Mouse (Mus musculus) kidney, adult 2 months (tissue): ENCODE results near the gene Brms1. TPM values are rescaled to one million over a fixed set of nuclear protein-coding genes. Genes with fewer than 3 reads are reported as not detected.

Experiments
- DNase-seq: peaks from one replicate; pipeline ENCODE4 v3.0.0; 2021
- H3K27ac ChIP-seq: fragments of 200-500 bp; 2 replicates; pipeline ENCODE4 v1.5.1; 2012; ENCODE audit warnings: low read depth, low read length, control low read depth, inconsistent platforms; ENCODE audit not compliant: insufficient read depth
- H3K27me3 ChIP-seq: fragments of 200-500 bp; replicated peaks from 2 replicates; pipeline ENCODE4 v1.6.1; 2012; ENCODE audit warnings: mild to moderate bottlenecking, moderate library complexity, low read length, inconsistent platforms; ENCODE audit not compliant: control insufficient read depth, insufficient read depth
- H3K36me3 ChIP-seq: fragments of 200-500 bp; 2 replicates; pipeline ENCODE4 v1.6.1; 2012; ENCODE audit warnings: mild to moderate bottlenecking, moderate library complexity, low read length, inconsistent platforms; ENCODE audit not compliant: control insufficient read depth, insufficient read depth
- H3K4me1 ChIP-seq: fragments of 200-500 bp; 2 replicates; pipeline ENCODE4 v1.6.1; 2011; ENCODE audit warnings: low read length; ENCODE audit not compliant: control insufficient read depth, insufficient read depth
- H3K4me3 ChIP-seq: fragments of 200-500 bp; 2 replicates; pipeline ENCODE4 v1.5.1; 2011; ENCODE audit warnings: mild to moderate bottlenecking, low read depth, low read length, control low read depth; ENCODE audit not compliant: insufficient read depth
- CTCF ChIP-seq: fragments of 200-500 bp; conservative IDR thresholded peaks from 2 replicates; pipeline ENCODE4 v1.5.1; 2011; ENCODE audit warnings: low read depth, mild to moderate bottlenecking, control low read depth, low read length, moderate library complexity, mixed read lengths; ENCODE audit not compliant: insufficient read depth, insufficient read length
- POLR2A ChIP-seq: fragments of 200-500 bp; IDR thresholded peaks from one replicate; pipeline ENCODE4 v1.6.1; 2011; ENCODE audit warnings: low read depth, low read length, control low read depth
- WGBS: fragments of 180-500 bp; shearing (Covaris S2); methylation state at CpG from one replicate; pipeline ENCODE4 v1.1.7; 2018; 5-methylcytosine and 5-hydroxymethylcytosine counted together
- polyA plus RNA-seq: library from polyadenylated mRNA; depleted of rRNA; stranded (reverse); fragments of >200 nt; gene quantifications from 2 replicates; pipeline ENCODE4 v1.2.3, GENCODE M21; 2012

The Brms1 gene
- polyA plus RNA-seq, 1 experiment = 38.7 TPM

DNA sequence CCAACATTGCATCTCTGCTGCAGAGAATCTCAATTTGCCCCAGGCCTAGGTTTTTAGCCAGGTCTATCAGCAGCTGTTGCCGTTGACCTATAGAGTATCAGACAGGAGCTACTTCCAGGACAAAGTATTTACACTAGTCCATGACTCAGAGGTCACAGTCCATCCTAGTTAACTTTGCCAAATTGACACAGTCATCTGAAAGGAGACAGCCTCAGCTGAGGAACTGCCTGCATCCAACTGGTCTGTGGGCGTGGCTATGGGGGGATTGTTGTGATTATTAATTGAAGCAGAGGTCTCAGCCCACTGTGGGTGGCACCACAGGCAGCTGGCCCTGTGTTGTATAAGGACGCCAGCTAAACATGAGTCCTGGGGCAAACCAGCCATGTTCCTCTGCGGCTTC lies 36.2 kb upstream of the Brms1 start:
- peak; percentile 25 for DNase-seq
- 60% methylated on average over 4 of the region's 4 CpGs for WGBS
- Histone ChIP-seq H3K27me3 (no peaks in the 10 kb centered on the region; the same call in 1 of the 2 replicates), H3K4me3 (no peak overlapping the region), H3K4me1 (no peaks in the 10 kb centered on the region), H3K27ac (no peak overlapping the region), H3K36me3 (no peaks in the 10 kb centered on the region)
- TF ChIP-seq POLR2A (no peak), CTCF (no peak)

DNA sequence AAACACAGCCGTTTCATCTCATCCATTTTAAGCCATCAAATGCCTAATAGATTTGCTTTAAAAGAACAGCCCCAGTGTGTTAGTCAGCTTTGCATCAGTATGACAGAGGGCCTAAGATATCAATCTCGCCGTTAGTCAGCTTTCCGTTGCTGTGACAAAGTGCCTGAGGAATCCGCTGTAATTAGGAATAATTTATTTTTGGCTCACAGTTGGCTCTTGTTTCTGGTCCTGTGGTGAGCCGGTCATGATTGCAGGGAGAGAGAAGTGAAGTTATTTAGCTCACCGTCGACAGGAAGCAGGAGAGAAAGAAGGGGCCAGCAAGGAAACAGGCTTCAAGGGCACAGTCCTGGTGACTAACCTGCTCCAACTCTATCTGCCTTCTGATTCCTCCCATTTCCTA lies 28.0 kb upstream of the Brms1 start:
- WGBS = 48% methylated on average over 8 of the region's 8 CpGs
- H3K4me3 ChIP-seq = no peak overlapping the region
- no peaks in the 10 kb centered on the region; the same call in 1 of the 2 replicates for H3K27me3 ChIP-seq

DNA sequence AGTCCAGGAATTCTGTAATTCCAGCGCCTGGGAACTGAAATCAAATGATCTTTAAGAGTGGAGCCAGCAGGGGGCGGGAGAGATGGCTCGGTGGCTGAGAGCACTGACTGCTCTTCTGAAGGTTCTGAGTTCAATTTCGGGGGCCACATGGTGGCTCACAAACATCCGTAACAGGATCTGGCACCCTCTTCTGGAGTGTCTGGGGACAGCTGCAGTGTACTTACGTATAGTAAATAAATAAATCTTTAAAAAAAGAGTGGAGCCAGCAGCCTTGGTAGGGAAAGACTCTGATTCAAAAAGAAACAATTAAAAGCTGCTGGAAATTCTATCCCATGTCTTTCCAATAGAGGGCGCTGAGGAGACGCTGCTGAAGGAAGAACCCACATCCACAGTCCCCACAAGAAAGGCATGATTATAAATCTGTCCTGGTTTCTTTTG lies 26.2 kb upstream of the Brms1 start:
- WGBS = 14% methylated on average over 8 of the region's 8 CpGs
- no peak overlapping the region for H3K27ac ChIP-seq

More for the DNA sequence above, 28.0 kb upstream of the Brms1 start:
- TF ChIP-seq POLR2A (no peak), CTCF (no peak)
- no peak for DNase-seq
- Histone ChIP-seq H3K36me3 (no peaks in the 10 kb centered on the region), H3K4me1 (peaks cover 7% of the 10 kb centered on the region), H3K27ac (no peak overlapping the region)

DNA sequence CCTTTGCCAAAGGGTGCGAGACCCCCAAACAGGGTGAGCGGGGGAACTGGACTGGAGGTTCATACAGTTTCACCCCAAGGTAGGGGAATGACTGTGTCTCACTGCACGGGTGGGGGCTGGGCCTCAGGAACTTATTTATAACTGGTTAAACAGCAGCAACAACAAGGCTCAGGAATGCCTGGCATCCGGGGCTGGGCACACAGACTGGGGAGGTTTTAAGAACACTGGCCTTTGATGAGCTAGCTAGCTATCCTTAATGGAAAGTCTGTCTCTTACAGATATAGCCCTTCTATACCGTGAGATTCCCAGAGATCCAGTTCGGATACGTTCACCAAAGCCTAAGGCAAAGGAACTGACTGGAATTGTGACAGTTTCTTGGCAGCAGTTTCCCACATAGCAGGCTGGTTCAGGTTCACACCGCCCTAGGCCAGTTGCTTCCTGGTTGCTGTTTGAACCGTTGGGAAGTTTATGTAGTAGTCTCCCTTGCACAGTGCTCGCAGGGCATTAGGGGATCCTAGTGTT lies 24.9 kb upstream of the Brms1 start:
- peaks cover 7% of the 10 kb centered on the region for H3K4me1 ChIP-seq
- H3K36me3 ChIP-seq = no peaks in the 10 kb centered on the region
- DNase-seq = peak; percentile 73
- WGBS = 14% methylated on average over 10 of the region's 10 CpGs
- H3K27ac ChIP-seq = peak overlapping the region; percentile 86
- no peaks in the 10 kb centered on the region for H3K27me3 ChIP-seq
- H3K4me3 ChIP-seq = no peak overlapping the region
- TF ChIP-seq CTCF (no peak), POLR2A (no peak)

More for the DNA sequence above, 26.2 kb upstream of the Brms1 start:
- Histone ChIP-seq H3K27me3 (no peaks in the 10 kb centered on the region), H3K36me3 (no peaks in the 10 kb centered on the region), H3K4me3 (no peak overlapping the region), H3K4me1 (peaks cover 7% of the 10 kb centered on the region)
- TF ChIP-seq POLR2A = no peak
- TF ChIP-seq CTCF = peak; percentile 54
- peak; percentile 53 for DNase-seq

DNA sequence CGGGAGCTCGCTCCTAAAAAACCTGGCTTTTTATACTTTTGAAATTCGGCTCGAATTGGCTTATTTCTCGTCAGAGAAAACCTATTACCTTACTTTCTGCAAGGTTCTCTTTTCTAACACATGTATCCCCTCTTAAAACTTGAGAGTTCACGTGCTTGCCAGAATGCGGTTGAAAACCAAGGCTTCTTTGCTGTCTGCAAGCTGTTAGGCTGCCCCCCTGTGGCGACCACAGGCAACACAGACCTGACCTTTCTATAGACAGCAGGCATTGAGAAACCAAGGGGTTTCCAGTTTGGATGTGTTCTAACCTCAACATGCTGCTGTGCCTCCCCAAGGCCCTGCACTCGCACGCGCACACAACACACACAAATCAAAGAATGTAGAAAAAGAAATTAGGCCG lies 24.4 kb upstream of the Brms1 start:
- H3K4me3 ChIP-seq = no peak overlapping the region

DNA sequence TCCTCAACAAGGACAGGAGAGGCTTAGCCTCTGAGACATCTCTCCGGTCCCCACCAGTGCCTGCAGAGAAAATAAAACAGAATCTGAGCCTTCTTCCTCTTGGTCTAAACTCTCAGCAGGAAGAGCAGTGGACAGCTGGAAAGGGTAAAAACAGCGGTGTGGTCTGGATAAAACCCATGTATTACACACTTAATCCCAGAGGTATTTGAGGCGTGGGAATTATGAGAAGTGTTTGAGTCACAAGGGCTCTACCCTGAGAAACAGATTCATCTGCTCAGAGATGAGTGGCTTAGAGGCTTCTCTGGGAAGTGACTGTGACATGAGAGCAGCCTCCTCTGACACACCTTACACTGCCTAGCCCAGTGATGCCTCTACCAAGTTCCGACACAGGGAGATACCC lies 23.5 kb upstream of the Brms1 start:
- Histone ChIP-seq H3K4me1 (peaks cover 7% of the 10 kb centered on the region), H3K27me3 (no peaks in the 10 kb centered on the region), H3K4me3 (no peak overlapping the region), H3K36me3 (no peaks in the 10 kb centered on the region), H3K27ac (no peak overlapping the region)
- 86% methylated on average over 4 of the region's 4 CpGs for WGBS
- no peak for DNase-seq
- TF ChIP-seq POLR2A = no peak
- no peak for TF ChIP-seq CTCF

More for the DNA sequence above, 24.4 kb upstream of the Brms1 start:
- WGBS = 19% methylated on average over 12 of the region's 12 CpGs
- no peaks in the 10 kb centered on the region for H3K27me3 ChIP-seq
- peaks cover 7% of the 10 kb centered on the region for H3K4me1 ChIP-seq
- H3K36me3 ChIP-seq = no peaks in the 10 kb centered on the region
- peak overlapping the region; percentile 86; the same call in 1 of the 2 replicates for H3K27ac ChIP-seq
- DNase-seq = peak; percentile 71
- TF ChIP-seq CTCF (peak; percentile 79), POLR2A (no peak)

DNA sequence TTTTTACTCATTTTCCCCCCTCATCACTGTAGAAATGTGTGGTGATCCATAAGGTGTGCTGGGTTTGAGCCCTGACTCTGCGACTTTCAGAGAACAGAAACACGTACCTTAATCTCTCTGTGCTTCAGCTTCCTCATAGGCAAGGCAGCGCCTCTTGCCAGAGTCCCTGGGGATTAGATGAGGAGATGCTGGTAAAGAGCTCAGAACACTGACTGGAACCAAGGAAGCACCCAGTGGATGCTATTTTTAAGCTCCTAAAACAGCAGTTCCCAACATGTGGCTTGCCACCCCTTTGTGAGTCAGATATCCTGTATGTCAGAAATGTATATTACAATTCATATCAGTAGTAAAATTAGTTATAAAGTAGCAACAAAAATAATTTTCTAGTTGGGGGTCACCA lies 23.0 kb upstream of the Brms1 start:
- DNase-seq = no peak
- TF ChIP-seq CTCF (no peak), POLR2A (no peak)
- Histone ChIP-seq H3K4me1 (peaks cover 7% of the 10 kb centered on the region), H3K36me3 (no peaks in the 10 kb centered on the region), H3K27ac (no peak overlapping the region), H3K27me3 (no peaks in the 10 kb centered on the region), H3K4me3 (no peak overlapping the region)
- 89% methylated on average over 3 of the region's 3 CpGs for WGBS
